Mouse (Mus musculus) heart, embryonic 11.5 days (tissue): ENCODE data around the gene Wtip. TPM values are rescaled to one million over a fixed set of nuclear protein-coding genes. Genes with fewer than 3 reads are reported as not detected.
"Not testable (repeated sequence)": the region's sequence is repeated elsewhere in the genome, so short reads cannot be mapped to it uniquely, and the experiment has no call there.

Experiments
- ATAC-seq: fragments of 200-750 bp; cut with Nextera tagmentation; replicated peaks from 2 replicates; pipeline ENCODE4 v1.8.0; 2017; ENCODE audit warnings: moderate library complexity; ENCODE audit not compliant: insufficient number of reproducible peaks, low FRiP score, low TSS enrichment
- H3K27ac ChIP-seq: fragments of 300-500 bp; sonication (generic); 2 replicates; pipeline ENCODE4 v1.5.1; 2014; ENCODE audit warnings: mild to moderate bottlenecking, low read depth, low read length
- H3K27me3 ChIP-seq: fragments of 300-500 bp; sonication (generic); 2 replicates; pipeline ENCODE4 v1.6.1; 2014; ENCODE audit warnings: mild to moderate bottlenecking, low read length, mixed read lengths; ENCODE audit not compliant: control insufficient read depth, insufficient read depth
- H3K36me3 ChIP-seq: fragments of 300-500 bp; sonication (generic); 2 replicates; pipeline ENCODE4 v1.6.1; 2014; ENCODE audit warnings: mild to moderate bottlenecking, low read length, moderate library complexity, mixed read lengths; ENCODE audit not compliant: control insufficient read depth, insufficient read depth
- H3K4me1 ChIP-seq: fragments of 300-500 bp; sonication (generic); 2 replicates; pipeline ENCODE4 v1.6.1; 2014; ENCODE audit warnings: low read length; ENCODE audit not compliant: control insufficient read depth, insufficient read depth
- H3K4me2 ChIP-seq: fragments of 300-500 bp; sonication (generic); 2 replicates; pipeline ENCODE4 v1.6.1; 2014; ENCODE audit warnings: mild to moderate bottlenecking, moderate library complexity
- H3K4me3 ChIP-seq: fragments of 300-500 bp; sonication (generic); 2 replicates; pipeline ENCODE4 v1.5.1; 2014; ENCODE audit warnings: low read depth, low read length
- H3K9ac ChIP-seq: fragments of 300-500 bp; sonication (generic); 2 replicates; pipeline ENCODE4 v1.6.1; 2014; ENCODE audit warnings: mild to moderate bottlenecking, low read depth, low read length, moderate library complexity
- H3K9me3 ChIP-seq: fragments of 300-500 bp; sonication (generic); replicated peaks from 2 replicates; pipeline ENCODE4 v1.6.1; 2016; ENCODE audit warnings: low read length; ENCODE audit not compliant: control insufficient read depth
- WGBS: fragments of 180-500 bp; shearing (Covaris S2); extraction: QIAGEN DNeasy Blood & Tissue Kit; methylation state at CpG from one replicate; pipeline ENCODE4 v1.1.7; 2014; ENCODE audit not compliant: insufficient replicate concordance; 5-methylcytosine and 5-hydroxymethylcytosine counted together
- polyA plus RNA-seq: library from polyadenylated mRNA; unstranded; fragments of >200 nt; fragmentation: Nextera tagmentation; extraction: Ambion mirVana; gene quantifications from 2 replicates; pipeline ENCODE4 v1.2.1, GENCODE M21; 2014

Wtip gene
- polyA plus RNA-seq, 1 experiment from 2014 or later = 7.4 TPM

- Histone ChIP-seq H3K9me3 (peaks cover 10% of the 10 kb centered on the region), H3K9ac (no peak within 1 kb of the TSS), H3K4me1 (no peaks in the 10 kb centered on the region), H3K4me3 (no peak within 1 kb of the TSS), H3K4me2 (no peak within 1 kb of the TSS), H3K36me3 (no peaks in the 10 kb centered on the region), H3K27me3 (no peaks in the 10 kb centered on the region), H3K27ac (no peak within 1 kb of the TSS)
- WGBS = 78% methylated on average over 3 of the region's 3 CpGs
- ATAC-seq = no peak
Observed at GRCm38 (mm10) chr7:34094911-34095481, 38.1 kb downstream of the Wtip start, which contains the start of gene Scgb1b30. Gene Scgb1b30, plus strand, starts transcription at chr7:34095431.

GRCm38 (mm10) chr7:34068132-34068531 is 64.9 kb downstream of the Wtip start:
- H3K9me3 ChIP-seq, H3K27me3 ChIP-seq, H3K27ac ChIP-seq, ATAC-seq, H3K4me2 ChIP-seq, H3K9ac ChIP-seq, H3K36me3 ChIP-seq, H3K4me3 ChIP-seq, H3K4me1 ChIP-seq: not testable (repeated sequence)
- WGBS = 69% methylated on average over 5 of the region's 5 CpGs

Other genes starting within 250 kb of the Wtip start
- not detected in 2 replicates for gene Scgb2b26, start 188.2 kb downstream of the Wtip start, polyA plus RNA-seq
- not detected in 2 replicates for gene Scgb2b27, start 119.3 kb downstream of the Wtip start, polyA plus RNA-seq
- gene Scgb1b27, start 111.8 kb downstream of the Wtip start, polyA plus RNA-seq = not detected in 2 replicates
- not detected in 2 replicates for gene Scgb1b30, start 37.8 kb downstream of the Wtip start, polyA plus RNA-seq
- gene Uba2, start 36.3 kb upstream of the Wtip start, polyA plus RNA-seq = 125 and 128 TPM in 2 replicates
- 46.7 and 49.7 TPM in 2 replicates for gene Pdcd2l, start 63.4 kb upstream of the Wtip start, polyA plus RNA-seq
- gene Gpi1, start 97.1 kb upstream of the Wtip start, polyA plus RNA-seq = 798 and 824 TPM in 2 replicates
- gene Gm6096, start 117.8 kb upstream of the Wtip start, polyA plus RNA-seq = 0.80 and 1.2 TPM in 2 replicates
- 46.2 and 56.2 TPM in 2 replicates for gene 4931406P16Rik, start 180.3 kb upstream of the Wtip start, polyA plus RNA-seq